Mouse (Mus musculus): ENCODE measurements around the gene Atp5mpl.

GRCm38 (mm10) chr12:112016346-112016745 lies 49.6 kb upstream of the Atp5mpl start:
- TF ChIP-seq CTCF (IDR thresholded peaks at IDR 0.05; ENCODE audit: low read depth): no peak
- no peak for TF ChIP-seq EP300 (IDR thresholded peaks at IDR 0.05; ENCODE audit: low read depth)
